Mouse (Mus musculus) embryonic facial prominence, embryonic 10.5 days (tissue): Measurements from ENCODE around the gene Lmcd1. TPM values are rescaled to one million over a fixed set of nuclear protein-coding genes. Genes with fewer than 3 reads are reported as not detected.
A peak's percentile ranks its signal among the peaks of the same experiment; 100 is the strongest.

Experiments
- DNase-seq: peaks from one replicate; pipeline ENCODE4 v3.0.0-alpha.2; 2017; ENCODE audit warnings: low spot score
- H3K27ac ChIP-seq: fragments of 300-500 bp; sonication (generic); replicated peaks from 2 replicates; pipeline ENCODE4 v1.5.1; 2016; ENCODE audit warnings: mild to moderate bottlenecking
- H3K27me3 ChIP-seq: fragments of 300-500 bp; sonication (generic); replicated peaks from 2 replicates; pipeline ENCODE4 v1.6.1; 2016; ENCODE audit warnings: low read depth, mild to moderate bottlenecking; ENCODE audit not compliant: poor library complexity, severe bottlenecking
- H3K36me3 ChIP-seq: fragments of 300-500 bp; sonication (generic); replicated peaks from 2 replicates; pipeline ENCODE4 v1.6.1; 2016; ENCODE audit warnings: mild to moderate bottlenecking, moderate library complexity
- H3K4me1 ChIP-seq: fragments of 300-500 bp; sonication (generic); 2 replicates; pipeline ENCODE4 v1.6.1; 2016
- H3K4me3 ChIP-seq: fragments of 300-500 bp; sonication (generic); 2 replicates; pipeline ENCODE4 v1.5.1; 2016; ENCODE audit warnings: mild to moderate bottlenecking, moderate library complexity
- H3K9me3 ChIP-seq: fragments of 300-500 bp; sonication (generic); 2 replicates; pipeline ENCODE4 v1.6.1; 2016; ENCODE audit warnings: mild to moderate bottlenecking
- WGBS: fragments of 180-500 bp; shearing (Covaris S2); methylation state at CpG from one replicate; pipeline ENCODE4 v1.1.7; 2016; 5-methylcytosine and 5-hydroxymethylcytosine counted together
- polyA plus RNA-seq: library from polyadenylated mRNA; unstranded; fragments of >200 nt; fragmentation: Nextera tagmentation; extraction: Ambion mirVana; gene quantifications from 2 replicates; pipeline ENCODE4 v1.2.1, GENCODE M21; 2016

Gene Lmcd1
- polyA plus RNA-seq, 1 experiment from 2014 or later: 2.2 TPM

DNA sequence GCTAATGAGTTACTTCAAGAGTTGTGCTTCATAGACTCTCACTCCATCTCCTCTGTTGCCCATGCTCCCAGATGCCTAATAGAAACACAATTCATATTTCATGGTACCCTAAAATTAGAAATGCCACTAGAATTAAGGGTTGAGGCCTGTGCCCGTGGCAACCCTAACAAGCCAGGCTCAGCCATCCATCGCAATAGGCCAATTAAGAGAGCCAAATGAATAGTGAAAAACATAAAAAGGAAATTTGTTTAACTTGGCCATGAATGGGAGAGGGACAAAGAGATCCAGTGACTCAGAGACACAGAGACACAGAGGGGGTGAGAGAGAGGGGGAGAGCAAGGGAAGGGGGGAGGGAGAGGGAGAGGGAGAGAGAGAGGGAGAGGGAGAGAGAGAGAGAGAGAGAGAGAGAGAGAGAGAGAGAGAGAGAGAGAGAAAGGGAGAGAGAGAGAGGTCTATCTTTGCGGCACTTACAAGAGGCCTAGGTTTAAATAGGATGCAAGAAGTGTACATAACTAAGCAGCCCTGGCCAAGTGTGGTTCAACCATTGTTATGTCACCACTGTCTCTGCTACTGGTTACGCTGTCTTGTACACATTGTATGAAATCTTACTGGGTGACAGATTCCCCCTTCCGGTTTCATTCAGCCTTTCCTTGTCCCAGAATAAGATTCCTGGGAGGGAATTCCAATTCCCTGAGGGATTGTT lies 57.1 kb downstream of the Lmcd1 start:
- H3K4me3 ChIP-seq: no peak overlapping the region
- H3K27ac ChIP-seq: no peak overlapping the region
- no peaks in the 10 kb centered on the region for H3K9me3 ChIP-seq
- H3K27me3 ChIP-seq: no peaks in the 10 kb centered on the region
- H3K36me3 ChIP-seq: no peaks in the 10 kb centered on the region
- H3K4me1 ChIP-seq: no peaks in the 10 kb centered on the region
- no peak for DNase-seq
- WGBS: 85% methylated on average over 5 of the region's 5 CpGs

DNA sequence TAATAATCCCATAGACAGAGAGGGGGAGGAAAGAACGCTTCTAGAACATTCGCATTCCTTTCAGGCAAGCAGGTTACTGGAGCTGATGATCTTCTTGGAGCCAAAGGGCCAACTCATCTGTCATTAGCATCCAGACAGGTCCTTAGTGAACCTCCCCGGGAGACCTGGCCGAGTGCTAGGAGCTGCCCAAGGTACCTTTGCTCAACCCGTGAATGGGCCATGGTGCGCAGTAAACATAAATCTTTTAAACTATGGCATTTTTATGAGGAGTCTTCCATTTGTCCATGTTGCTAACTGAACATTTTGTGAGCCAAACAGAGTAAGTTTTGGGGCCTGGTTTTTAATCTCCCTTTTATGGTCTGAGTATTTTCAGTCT lies 57.7 kb downstream of the Lmcd1 start:
- DNase-seq: no peak
- Histone ChIP-seq H3K4me1 (no peaks in the 10 kb centered on the region), H3K4me3 (no peak overlapping the region), H3K9me3 (no peaks in the 10 kb centered on the region), H3K27ac (no peak overlapping the region), H3K27me3 (no peaks in the 10 kb centered on the region), H3K36me3 (no peaks in the 10 kb centered on the region)
- 84% methylated on average over 6 of the region's 6 CpGs for WGBS

DNA sequence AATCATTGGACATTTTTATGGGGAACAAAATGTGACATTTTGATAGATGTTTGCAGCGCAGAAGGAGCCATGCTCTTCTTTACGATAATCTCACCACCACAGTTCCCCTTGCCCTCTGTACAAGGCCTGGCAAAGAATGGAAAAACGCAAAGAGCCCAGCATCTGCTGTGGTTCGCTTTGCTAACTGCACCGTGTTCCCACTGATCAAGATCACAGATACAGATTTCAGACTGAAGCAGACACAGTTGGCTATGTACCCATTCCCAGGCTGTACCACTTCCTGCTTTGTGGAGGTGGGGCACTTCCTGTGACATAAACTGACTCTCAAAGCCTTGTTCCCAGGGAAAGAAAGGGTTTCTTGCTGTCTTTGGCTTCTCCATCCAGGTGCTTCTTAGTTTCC lies 60.4 kb downstream of the Lmcd1 start:
- 84% methylated on average over 5 of the region's 5 CpGs for WGBS
- H3K27me3 ChIP-seq: no peaks in the 10 kb centered on the region

DNA sequence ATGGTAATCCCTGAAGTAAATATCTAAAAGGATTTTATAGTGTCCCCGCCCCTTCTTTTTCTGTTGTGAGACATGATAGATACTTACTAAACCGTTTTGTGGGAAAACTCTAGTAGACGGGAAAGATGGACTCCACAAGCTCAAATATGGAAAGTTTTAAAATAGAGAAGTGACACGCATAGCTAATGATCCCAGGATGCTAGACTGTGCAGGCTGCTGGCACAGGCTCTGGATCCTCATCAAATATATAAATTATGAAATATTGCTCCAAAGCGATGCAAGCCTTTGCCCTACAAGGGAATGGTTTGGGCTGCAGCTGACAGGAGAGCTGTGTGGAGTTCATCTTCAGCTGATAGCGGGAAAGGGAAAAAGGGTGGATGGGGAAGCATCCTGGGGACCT lies 64.1 kb downstream of the Lmcd1 start:
- Histone ChIP-seq H3K9me3 (no peaks in the 10 kb centered on the region), H3K4me1 (no peaks in the 10 kb centered on the region), H3K27me3 (no peaks in the 10 kb centered on the region), H3K4me3 (no peak overlapping the region), H3K27ac (no peak overlapping the region), H3K36me3 (no peaks in the 10 kb centered on the region)
- no peak for DNase-seq
- WGBS: 88% methylated on average over 6 of the region's 6 CpGs

More for the DNA sequence above, 60.4 kb downstream of the Lmcd1 start:
- no peak overlapping the region for H3K27ac ChIP-seq
- H3K4me1 ChIP-seq: no peaks in the 10 kb centered on the region
- DNase-seq: no peak
- no peak overlapping the region for H3K4me3 ChIP-seq
- no peaks in the 10 kb centered on the region for H3K9me3 ChIP-seq
- no peaks in the 10 kb centered on the region for H3K36me3 ChIP-seq

DNA sequence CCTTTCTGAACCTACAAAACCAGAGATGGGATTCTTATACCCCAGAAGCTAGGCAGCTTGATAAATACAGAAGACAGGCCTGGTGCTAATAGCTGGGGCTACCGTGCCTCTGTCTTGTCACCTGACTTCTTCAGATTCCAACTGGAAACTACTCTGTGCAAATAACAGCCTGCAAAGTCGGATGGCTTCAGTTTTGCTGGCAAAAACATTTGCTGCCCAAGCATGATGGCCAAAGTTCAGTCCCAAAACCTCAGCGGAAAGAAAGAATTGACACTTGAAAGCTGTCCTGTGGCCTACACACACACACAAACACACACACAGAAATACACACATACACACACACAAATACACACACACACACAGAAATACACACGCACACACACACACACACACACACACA lies 65.5 kb downstream of the Lmcd1 start:
- no peak for DNase-seq
- Histone ChIP-seq H3K27ac (no peak overlapping the region), H3K4me1 (no peaks in the 10 kb centered on the region), H3K27me3 (no peaks in the 10 kb centered on the region), H3K36me3 (no peaks in the 10 kb centered on the region), H3K9me3 (no peaks in the 10 kb centered on the region), H3K4me3 (no peak overlapping the region)
- 84% methylated on average over 4 of the region's 4 CpGs for WGBS

DNA sequence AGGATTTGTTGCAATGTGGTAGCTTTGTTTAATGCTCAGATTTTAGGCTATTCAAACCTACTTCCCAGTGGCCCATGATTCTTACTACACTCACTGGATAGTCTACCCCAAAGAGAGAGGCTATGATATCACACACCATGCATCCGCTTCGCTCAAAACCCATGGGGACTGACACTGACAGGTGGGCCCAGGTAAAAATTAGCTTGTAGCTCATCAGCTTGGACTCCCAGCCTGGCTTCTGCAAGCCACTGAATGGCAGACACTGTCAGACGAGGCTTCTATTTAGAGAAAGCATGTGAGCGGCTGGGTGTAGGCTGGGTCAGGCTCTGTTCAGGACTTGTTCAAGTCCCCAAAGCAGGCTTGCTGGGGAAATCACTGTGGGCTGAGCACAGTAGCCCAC lies 76.9 kb downstream of the Lmcd1 start:
- WGBS: 91% methylated on average over 4 of the region's 4 CpGs
- Histone ChIP-seq H3K27me3 (no peaks in the 10 kb centered on the region), H3K4me1 (no peaks in the 10 kb centered on the region), H3K4me3 (no peak overlapping the region), H3K9me3 (no peaks in the 10 kb centered on the region), H3K27ac (no peak overlapping the region), H3K36me3 (no peaks in the 10 kb centered on the region)
- no peak for DNase-seq

DNA sequence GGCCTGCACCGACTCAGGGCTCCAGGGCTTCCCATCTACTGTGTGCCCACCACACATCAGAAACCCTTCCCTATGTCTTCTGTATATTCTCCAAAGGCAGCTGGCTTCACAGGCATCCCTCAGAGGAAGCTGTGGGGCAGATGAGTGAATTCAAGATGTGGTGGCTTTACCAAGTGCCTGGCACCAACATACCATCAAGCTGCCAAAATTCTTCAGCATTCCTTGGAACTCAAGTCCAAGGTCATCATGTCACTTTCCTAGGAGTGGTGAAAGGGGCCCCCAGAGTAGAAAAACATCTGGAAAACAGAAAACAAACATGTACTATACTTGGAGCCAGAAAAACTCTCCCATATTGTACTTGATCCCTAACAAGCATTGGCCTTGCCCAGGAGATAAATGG lies 85.8 kb downstream of the Lmcd1 start:
- no peak overlapping the region for H3K27ac ChIP-seq
- no peaks in the 10 kb centered on the region for H3K36me3 ChIP-seq
- WGBS: 84% methylated on average over 1 of the region's 1 CpGs
- no peaks in the 10 kb centered on the region for H3K9me3 ChIP-seq
- no peaks in the 10 kb centered on the region for H3K27me3 ChIP-seq
- no peak overlapping the region for H3K4me3 ChIP-seq
- DNase-seq: no peak
- H3K4me1 ChIP-seq: no peaks in the 10 kb centered on the region

DNA sequence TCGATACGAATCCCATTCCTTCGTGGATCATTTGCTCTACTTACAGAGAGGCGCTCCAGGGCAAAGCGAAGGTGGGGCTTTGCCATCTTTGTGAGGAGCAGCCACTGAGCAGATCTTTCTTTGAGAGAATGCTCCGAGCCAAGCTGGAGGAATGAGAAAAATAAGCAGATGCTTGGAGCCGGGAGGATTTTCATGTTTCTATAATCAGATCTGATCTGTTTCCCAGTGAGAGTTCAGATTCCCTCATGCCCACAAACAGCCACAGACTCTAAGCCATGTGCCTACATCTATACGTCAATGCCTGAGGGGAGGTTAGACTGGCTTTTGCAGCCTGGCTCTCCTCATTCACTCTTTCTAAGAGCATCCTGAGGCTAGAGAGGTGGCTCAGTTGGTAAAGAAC lies 87.1 kb downstream of the Lmcd1 start:
- no peaks in the 10 kb centered on the region for H3K4me1 ChIP-seq
- no peak overlapping the region for H3K27ac ChIP-seq
- no peak for DNase-seq
- WGBS: 86% methylated on average over 8 of the region's 8 CpGs
- no peak overlapping the region for H3K4me3 ChIP-seq
- H3K36me3 ChIP-seq: no peaks in the 10 kb centered on the region
- H3K9me3 ChIP-seq: no peaks in the 10 kb centered on the region
- H3K27me3 ChIP-seq: no peaks in the 10 kb centered on the region

DNA sequence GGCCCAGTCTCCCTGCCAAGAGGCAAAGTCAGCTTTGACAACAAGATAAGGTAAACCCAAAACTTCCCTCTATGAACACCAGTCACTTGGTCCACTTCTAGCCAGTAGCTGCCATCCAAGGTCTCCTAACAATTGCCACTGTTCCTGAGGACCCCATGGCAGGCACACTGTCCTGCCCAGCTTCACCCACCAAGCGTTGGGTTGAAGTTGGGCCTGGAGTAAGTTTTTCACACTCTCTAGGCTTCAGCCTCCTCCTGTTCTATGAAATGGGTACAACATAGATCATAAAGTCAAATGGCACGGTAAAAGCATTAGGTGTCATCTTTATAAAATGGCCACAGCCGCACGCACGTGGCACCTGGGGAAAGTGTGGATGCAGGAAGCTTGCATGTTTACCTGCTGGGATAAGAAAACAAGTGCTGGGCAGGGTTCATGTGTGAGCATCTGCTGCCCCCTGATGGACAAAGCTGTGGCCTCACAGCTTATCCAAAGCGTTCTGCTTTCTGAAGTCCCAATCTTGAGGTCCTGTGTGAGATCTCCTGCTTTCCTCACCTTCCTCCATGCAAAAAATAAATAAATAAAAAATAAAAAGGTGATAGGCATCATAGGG lies 88.9 kb downstream of the Lmcd1 start:
- H3K4me1 ChIP-seq: no peaks in the 10 kb centered on the region
- no peaks in the 10 kb centered on the region for H3K9me3 ChIP-seq
- H3K4me3 ChIP-seq: no peak overlapping the region
- DNase-seq: peak; percentile 71
- H3K27ac ChIP-seq: no peak overlapping the region
- WGBS: 43% methylated on average over 6 of the region's 6 CpGs
- no peaks in the 10 kb centered on the region for H3K27me3 ChIP-seq
- H3K36me3 ChIP-seq: no peaks in the 10 kb centered on the region

DNA sequence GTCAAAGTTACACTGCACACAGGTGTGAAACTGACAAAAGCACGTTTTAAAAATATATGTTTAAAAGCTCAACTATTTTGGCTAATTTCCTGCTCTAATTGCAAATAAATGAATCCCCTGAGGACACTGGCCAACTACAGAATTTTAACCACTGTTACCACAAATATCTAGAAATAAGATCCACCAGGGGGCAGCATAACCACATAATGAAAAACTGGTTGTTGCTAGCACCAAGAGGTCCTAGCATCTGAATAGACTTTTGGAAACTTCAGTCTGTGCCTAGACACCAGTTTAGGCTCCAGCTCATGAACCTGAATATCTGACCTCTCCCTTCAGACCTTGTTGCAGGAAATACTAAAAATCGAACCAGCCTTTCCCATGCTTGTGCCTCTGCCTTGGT lies 91.0 kb downstream of the Lmcd1 start:
- H3K27me3 ChIP-seq: no peaks in the 10 kb centered on the region
- no peaks in the 10 kb centered on the region for H3K9me3 ChIP-seq
- H3K27ac ChIP-seq: no peak overlapping the region
- no peak overlapping the region for H3K4me3 ChIP-seq
- no peaks in the 10 kb centered on the region for H3K36me3 ChIP-seq
- H3K4me1 ChIP-seq: no peaks in the 10 kb centered on the region
- WGBS: 43% methylated on average over 2 of the region's 2 CpGs
- DNase-seq: peak; percentile 22

DNA sequence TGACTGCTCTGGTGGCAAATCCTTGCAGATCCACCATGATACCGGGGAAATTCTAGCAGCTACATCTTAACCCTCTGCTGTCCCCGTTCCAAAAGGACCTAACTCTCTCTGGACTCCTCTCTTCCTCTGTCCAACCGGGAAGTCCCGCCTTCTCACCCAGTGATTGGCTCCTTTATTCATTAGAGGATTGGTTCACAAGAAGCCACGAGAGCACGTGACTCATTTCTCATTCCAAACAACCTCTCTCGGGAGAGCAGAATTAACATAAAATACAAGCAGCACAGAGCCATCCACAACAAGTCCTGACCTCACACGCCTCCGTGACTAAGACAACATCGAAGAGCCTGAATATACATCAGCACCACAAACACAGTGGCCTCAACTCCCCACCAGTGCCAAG lies 91.7 kb downstream of the Lmcd1 start:
- no peaks in the 10 kb centered on the region for H3K36me3 ChIP-seq
- no peak overlapping the region for H3K4me3 ChIP-seq
- 89% methylated on average over 10 of the region's 10 CpGs for WGBS
- H3K27ac ChIP-seq: no peak overlapping the region
- no peaks in the 10 kb centered on the region for H3K27me3 ChIP-seq
- DNase-seq: no peak
- no peaks in the 10 kb centered on the region for H3K4me1 ChIP-seq
- H3K9me3 ChIP-seq: no peaks in the 10 kb centered on the region

DNA sequence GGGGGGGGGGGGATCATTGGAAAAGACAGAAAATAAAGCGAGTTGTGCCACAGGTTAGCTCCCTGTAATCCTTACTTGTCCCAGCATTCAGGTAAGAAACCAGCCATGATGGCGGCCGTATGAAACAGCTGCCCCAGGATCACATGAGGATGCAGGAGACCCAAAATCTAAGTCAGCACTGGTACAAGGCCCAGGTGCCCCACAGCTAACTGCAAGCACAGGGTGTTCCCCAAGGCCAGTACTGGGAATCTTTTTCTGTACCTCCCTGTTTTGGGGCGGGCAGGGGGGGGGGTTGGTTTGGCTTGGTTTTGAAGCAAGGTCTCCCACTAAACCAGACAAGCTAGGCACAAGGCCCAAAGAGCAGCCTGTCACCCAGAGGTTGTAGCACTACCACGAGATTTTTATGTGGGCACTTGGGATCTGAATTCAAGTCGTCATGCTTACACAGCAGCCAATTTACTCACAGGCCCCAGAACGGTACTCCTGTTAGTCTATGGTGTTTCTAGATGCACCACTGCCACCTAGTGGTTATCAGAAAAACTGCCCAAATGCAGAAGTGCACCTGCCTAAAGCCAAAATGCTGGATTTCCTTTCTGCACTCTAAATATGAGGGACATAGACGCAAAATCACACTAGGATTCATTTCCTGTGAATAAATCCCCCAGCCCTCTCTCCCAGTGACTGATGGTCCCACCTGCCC lies 100.5 kb downstream of the Lmcd1 start:
- peak; percentile 51 for DNase-seq
- Histone ChIP-seq H3K4me3 (no peak overlapping the region), H3K9me3 (no peaks in the 10 kb centered on the region)

More for the DNA sequence above, 100.5 kb downstream of the Lmcd1 start:
- Histone ChIP-seq H3K4me1 (peaks cover 7% of the 10 kb centered on the region), H3K36me3 (no peaks in the 10 kb centered on the region), H3K27me3 (no peaks in the 10 kb centered on the region; the same call in 1 of the 2 replicates), H3K27ac (no peak overlapping the region)
- WGBS: 49% methylated on average over 8 of the region's 8 CpGs
